Mouse (Mus musculus) lung, embryonic 15.5 days (tissue): ENCODE data around the gene Slc24a4. TPM values are rescaled to one million over a fixed set of nuclear protein-coding genes. Genes with fewer than 3 reads are reported as not detected.

Experiments
- ATAC-seq: fragments of 200-750 bp; cut with Nextera tagmentation; 2 replicates; pipeline ENCODE4 v1.8.0; 2017; ENCODE audit warnings: moderate number of reproducible peaks, borderline replicate concordance; ENCODE audit not compliant: low FRiP score, low TSS enrichment; ENCODE audit errors: extremely low read depth
- H3K27ac ChIP-seq: fragments of 300-500 bp; sonication (generic); 2 replicates; pipeline ENCODE4 v1.5.1; 2015; ENCODE audit warnings: moderate library complexity, mild to moderate bottlenecking, inconsistent platforms
- H3K27me3 ChIP-seq: fragments of 300-500 bp; sonication (generic); 2 replicates; pipeline ENCODE4 v1.6.1; 2015; ENCODE audit warnings: inconsistent platforms
- H3K36me3 ChIP-seq: fragments of 300-500 bp; sonication (generic); 2 replicates; pipeline ENCODE4 v1.6.1; 2015; ENCODE audit warnings: inconsistent platforms
- H3K4me1 ChIP-seq: fragments of 300-500 bp; sonication (generic); 2 replicates; pipeline ENCODE4 v1.6.1; 2015; ENCODE audit warnings: inconsistent platforms
- H3K4me2 ChIP-seq: fragments of 300-500 bp; sonication (generic); 2 replicates; pipeline ENCODE4 v1.6.1; 2015; ENCODE audit warnings: inconsistent platforms, mild to moderate bottlenecking, moderate library complexity
- H3K4me3 ChIP-seq: fragments of 300-500 bp; sonication (generic); 2 replicates; pipeline ENCODE4 v1.5.1; 2015; ENCODE audit warnings: mild to moderate bottlenecking, inconsistent platforms
- H3K9ac ChIP-seq: fragments of 300-500 bp; sonication (generic); 2 replicates; pipeline ENCODE4 v1.6.1; 2015; ENCODE audit warnings: inconsistent platforms
- H3K9me3 ChIP-seq: fragments of 300-500 bp; sonication (generic); 2 replicates; pipeline ENCODE4 v1.6.1; 2016; ENCODE audit warnings: inconsistent platforms
- WGBS: fragments of 180-500 bp; shearing (Covaris S2); methylation state at CpG from one replicate; pipeline ENCODE4 v1.1.7; 2015; 5-methylcytosine and 5-hydroxymethylcytosine counted together
- polyA plus RNA-seq: library from polyadenylated mRNA; unstranded; fragments of >200 nt; fragmentation: Nextera tagmentation; extraction: Ambion mirVana; gene quantifications from 2 replicates; pipeline ENCODE4 v1.2.1, GENCODE M21; 2015

Gene Slc24a4
- polyA plus RNA-seq: 1.8 and 2.1 TPM in 2 replicates

DNA sequence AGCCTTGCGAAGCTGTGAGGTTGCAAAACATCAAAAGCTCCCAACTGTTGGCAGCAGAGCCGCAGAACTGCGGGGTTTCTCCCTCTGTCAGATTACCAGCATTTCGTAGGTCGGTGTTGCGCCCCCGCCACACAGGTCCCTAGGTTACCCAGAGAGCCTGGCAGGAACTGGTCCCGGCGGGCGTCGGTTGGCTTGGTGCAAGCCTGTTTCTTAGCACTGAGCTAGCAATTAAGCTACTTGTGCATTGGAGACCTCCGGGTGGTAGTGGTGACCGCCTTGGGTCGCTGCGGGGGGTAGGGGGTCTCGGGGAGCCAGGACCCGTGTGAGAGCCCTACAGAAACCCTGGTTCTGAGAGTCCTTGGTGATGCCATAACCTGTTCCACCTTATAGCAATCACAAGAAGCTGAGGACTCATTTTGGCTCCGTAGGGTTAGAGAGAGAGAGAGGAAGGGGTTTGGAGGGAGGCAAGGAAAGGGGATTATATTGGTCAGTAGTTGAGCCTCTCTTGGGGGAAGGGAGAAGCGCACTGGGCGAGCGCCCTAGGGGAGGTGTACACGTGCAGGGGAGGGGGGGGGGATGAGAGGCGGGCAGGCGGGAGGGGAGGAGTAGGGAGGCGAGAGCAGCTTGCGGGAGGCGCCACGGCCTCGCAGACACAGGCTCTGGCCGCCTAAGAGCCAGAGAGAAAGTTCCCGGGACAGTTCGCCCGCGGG is at the start of gene Slc24a4:
Gene Slc24a4 (plus strand): TSS at position 653 of the 710 bp plus-strand sequence.
- peaks cover 57% of the 10 kb centered on the region for H3K27me3 ChIP-seq

DNA sequence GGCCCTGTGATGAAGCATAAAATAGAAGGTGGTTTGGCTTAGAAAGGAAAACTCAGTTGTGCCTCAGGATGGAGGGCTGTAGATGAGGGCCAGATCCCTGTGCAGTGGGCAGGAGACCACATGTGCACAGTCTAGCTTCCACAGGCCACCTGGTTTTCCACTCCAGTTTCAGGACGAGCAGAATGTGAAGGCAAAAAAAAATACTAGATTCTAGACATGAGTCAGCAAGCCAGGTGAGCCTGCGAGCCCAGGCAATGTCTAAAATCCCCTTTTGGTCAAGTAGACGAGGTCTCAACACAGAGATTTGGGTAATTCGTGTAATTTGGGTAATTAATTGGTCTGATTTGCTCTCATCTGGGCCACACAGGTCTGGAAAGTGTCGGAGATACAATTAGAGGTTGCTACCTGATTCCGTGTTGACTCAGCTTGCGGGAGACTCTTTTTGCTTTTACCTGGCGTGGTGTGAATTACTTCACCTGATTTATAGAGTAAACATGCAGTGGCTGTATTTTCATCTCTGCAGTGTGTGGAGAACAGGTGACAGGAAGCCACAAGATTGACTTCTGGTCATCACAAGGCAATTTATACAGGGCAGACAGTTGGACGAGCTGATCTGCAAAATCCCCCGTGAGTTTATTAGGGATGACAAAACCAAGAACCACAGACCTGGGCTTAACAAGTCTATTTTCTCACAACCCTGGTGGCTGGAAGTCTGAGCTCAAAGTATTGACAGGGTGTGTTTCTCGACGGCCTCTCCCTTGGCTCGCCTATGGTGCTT is 45.7 kb upstream of the Slc24a4 start:
- no peaks in the 10 kb centered on the region for H3K36me3 ChIP-seq
- H3K27me3 ChIP-seq: no peaks in the 10 kb centered on the region
- no peak overlapping the region for H3K4me3 ChIP-seq
- H3K9me3 ChIP-seq: no peaks in the 10 kb centered on the region
- no peaks in the 10 kb centered on the region for H3K4me1 ChIP-seq
- ATAC-seq: no peak
- 65% methylated on average over 13 of the region's 13 CpGs for WGBS
- H3K27ac ChIP-seq: no peak overlapping the region
- no peak overlapping the region for H3K4me2 ChIP-seq
- H3K9ac ChIP-seq: no peak overlapping the region

More for the DNA sequence above, at the start of gene Slc24a4:
- ATAC-seq: peak; percentile 60
- Histone ChIP-seq H3K9me3 (no peaks in the 10 kb centered on the region), H3K4me1 (peaks cover 25% of the 10 kb centered on the region), H3K4me3 (peak within 1 kb of the TSS; percentile 59), H3K27ac (0 out of 2 replicates have a peak within 1 kb of the TSS, but pooled peaks have one; percentile 37), H3K4me2 (peak within 1 kb of the TSS; percentile 100), H3K36me3 (no peaks in the 10 kb centered on the region), H3K9ac (peak within 1 kb of the TSS; percentile 62)
- WGBS: under 1% methylated on average over 34 of the region's 34 CpGs

DNA sequence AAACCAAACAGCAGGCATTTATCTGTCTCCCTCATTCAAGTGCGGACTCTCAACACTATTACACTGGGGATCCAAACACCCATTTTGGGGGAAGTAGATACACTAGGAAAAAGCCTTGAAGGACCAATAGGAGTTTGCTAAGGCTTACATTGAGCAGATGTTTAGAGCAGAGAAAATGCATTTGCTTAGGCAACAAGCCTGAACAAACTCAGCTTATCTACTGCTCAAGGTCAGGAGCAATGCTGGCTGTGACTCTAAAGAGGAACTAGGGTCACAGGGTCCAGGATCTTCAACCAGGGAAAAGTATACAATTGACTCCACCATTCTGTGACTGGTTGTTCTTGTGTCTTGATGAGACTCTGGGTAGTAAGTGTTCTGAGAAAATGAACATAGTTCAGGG is 38.0 kb upstream of the Slc24a4 start:
- Histone ChIP-seq H3K9me3 (no peaks in the 10 kb centered on the region), H3K4me3 (no peak overlapping the region), H3K4me1 (no peaks in the 10 kb centered on the region), H3K36me3 (no peaks in the 10 kb centered on the region), H3K27ac (no peak overlapping the region), H3K9ac (no peak overlapping the region), H3K4me2 (no peak overlapping the region), H3K27me3 (no peaks in the 10 kb centered on the region)
- WGBS: 78% methylated on average over 1 of the region's 1 CpGs
- no peak for ATAC-seq

DNA sequence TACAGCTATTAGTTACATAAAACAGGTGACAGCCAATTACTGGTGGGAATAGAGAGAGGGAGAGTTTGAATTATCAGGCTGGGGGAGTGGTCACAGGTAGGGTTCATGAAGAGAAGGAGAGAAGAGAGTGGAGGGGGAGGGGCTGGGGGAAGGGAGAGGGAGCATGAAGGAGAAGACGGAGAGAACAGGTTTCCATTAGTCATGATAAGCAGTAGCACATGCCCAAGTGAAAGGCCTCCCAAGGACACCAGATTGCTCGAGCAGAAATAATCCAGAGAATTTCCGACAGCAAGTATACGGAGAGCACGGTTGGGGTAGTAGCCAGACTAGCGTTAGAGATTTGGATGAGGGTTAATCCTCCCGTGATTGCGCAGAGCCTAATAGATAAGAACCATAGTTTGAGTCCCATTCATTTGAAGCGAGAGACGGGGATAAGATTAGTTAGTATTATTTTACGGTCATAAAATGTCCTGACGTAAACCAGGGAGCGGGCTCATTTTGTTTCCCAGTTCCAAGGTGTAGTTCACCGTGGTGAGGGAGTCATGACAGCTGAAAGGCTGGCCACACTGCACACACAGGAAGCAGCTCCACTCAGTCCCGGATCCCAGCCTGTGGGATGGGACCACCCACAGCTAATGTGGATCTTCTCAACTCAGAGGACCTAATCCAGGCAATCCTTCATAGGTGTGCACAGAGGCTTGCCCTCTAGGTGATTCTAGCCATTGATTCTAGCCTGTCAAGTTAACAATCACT is 36.0 kb upstream of the Slc24a4 start:
- WGBS: 74% methylated on average over 15 of the region's 15 CpGs
- Histone ChIP-seq H3K36me3 (no peaks in the 10 kb centered on the region), H3K9me3 (no peaks in the 10 kb centered on the region), H3K4me1 (no peaks in the 10 kb centered on the region), H3K27ac (no peak overlapping the region), H3K4me3 (no peak overlapping the region), H3K4me2 (no peak overlapping the region), H3K9ac (no peak overlapping the region), H3K27me3 (no peaks in the 10 kb centered on the region)
- no peak for ATAC-seq

DNA sequence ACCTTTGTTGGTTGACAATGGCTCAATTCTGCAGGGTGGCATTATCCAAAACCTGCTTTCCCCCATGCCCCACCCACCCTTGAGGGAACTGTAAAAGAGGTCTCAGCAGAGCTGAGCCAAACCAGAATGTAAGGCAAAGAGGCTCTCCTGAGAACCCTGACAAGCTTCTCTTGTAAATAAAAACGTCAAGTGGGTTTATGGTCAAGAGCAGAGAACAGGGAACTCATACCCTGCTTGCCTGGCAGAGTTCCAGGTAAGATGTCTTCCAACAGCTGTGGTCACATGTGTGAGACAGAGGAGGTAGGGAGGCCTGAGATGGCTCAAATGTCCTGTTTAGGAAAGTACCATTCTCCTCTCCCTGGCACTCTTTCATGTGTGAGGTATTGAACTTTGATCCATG is 22.5 kb upstream of the Slc24a4 start:
- H3K27ac ChIP-seq: no peak overlapping the region
- no peak overlapping the region for H3K9ac ChIP-seq
- no peaks in the 10 kb centered on the region for H3K36me3 ChIP-seq
- no peaks in the 10 kb centered on the region for H3K27me3 ChIP-seq
- no peaks in the 10 kb centered on the region for H3K9me3 ChIP-seq
- H3K4me1 ChIP-seq: peaks cover 3% of the 10 kb centered on the region; the same call in 1 of the 2 replicates
- no peak overlapping the region for H3K4me2 ChIP-seq
- no peak overlapping the region for H3K4me3 ChIP-seq
- 12% methylated on average over 1 of the region's 1 CpGs for WGBS
- ATAC-seq: 0 out of 2 replicates have a peak, but pooled peaks have one; percentile 64

DNA sequence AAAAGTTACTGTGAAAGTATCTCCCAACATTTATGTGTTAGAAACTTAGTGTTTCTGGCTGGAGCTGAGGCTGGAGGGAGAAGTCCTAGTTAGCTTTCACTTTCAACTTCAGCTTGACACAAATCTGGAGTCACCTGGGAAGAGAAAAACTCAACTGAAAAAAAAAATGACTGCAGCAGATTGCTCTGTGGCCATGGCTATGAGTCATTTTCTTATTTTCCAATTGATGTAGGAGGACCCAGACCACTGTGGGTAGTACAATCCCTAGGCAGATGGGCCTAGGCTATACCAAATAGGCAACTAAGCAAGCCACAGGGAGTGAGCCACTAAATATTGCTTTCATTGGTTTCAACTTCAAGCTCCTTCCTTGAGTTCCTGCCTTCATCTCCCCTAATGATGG is 19.7 kb upstream of the Slc24a4 start:
- Histone ChIP-seq H3K4me1 (peaks cover 32% of the 10 kb centered on the region), H3K4me2 (no peak overlapping the region)
- ATAC-seq: no peak

DNA sequence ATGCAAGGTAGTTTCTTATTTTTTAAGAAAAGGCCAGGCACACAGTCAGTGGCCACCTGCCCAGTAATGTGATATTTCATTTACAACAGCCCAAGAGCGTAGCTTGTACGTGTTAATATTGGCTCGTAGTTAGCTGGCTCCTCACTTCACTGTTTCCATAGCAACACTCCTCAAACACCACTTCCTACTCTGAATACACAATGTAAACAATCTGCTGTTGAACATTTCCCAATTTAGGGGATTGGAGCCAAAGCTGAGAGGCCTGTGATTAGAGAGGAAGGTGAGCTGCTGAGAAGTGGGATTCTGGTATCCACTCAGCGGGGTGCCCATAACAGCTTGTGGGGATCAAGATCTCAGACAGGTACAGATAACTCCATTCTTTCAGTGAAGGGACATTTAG is 16.0 kb upstream of the Slc24a4 start:
- Histone ChIP-seq H3K4me3 (no peak overlapping the region), H3K27ac (peak overlapping the region; percentile 85), H3K27me3 (no peaks in the 10 kb centered on the region), H3K36me3 (no peaks in the 10 kb centered on the region), H3K9me3 (no peaks in the 10 kb centered on the region), H3K4me2 (no peak overlapping the region), H3K4me1 (peaks cover 31% of the 10 kb centered on the region), H3K9ac (0 out of 2 replicates have a peak overlapping the region, but pooled peaks have one; percentile 2)
- peak; percentile 85 for ATAC-seq
- WGBS: 11% methylated on average over 4 of the region's 4 CpGs

More for the DNA sequence above, 19.7 kb upstream of the Slc24a4 start:
- no peak overlapping the region for H3K27ac ChIP-seq
- H3K4me3 ChIP-seq: no peak overlapping the region
- no peak overlapping the region for H3K9ac ChIP-seq
- no peaks in the 10 kb centered on the region for H3K27me3 ChIP-seq
- no peaks in the 10 kb centered on the region for H3K36me3 ChIP-seq
- no peaks in the 10 kb centered on the region for H3K9me3 ChIP-seq

DNA sequence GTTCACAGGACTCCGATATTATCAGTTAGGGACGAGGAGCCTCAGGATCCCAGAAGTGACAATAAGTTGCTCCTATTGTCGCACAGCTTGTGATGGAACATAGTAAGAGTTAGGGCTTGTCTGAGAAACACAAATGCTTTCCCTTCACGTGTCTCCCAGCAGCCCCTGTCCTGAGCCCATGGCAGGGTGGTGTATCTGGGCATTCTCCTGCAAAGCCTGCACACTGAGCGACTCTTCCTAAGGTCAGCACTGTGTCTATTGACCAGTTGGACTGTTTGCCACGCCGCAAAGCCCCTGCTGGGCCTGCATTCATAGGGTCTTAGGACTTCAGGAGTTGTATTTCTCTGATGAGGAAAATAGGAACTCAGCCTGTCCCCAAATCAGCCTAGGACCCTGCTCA is 15.6 kb upstream of the Slc24a4 start:
- Histone ChIP-seq H3K4me2 (no peak overlapping the region), H3K27ac (peak overlapping the region; percentile 85)
- 0 out of 2 replicates have a peak, but pooled peaks have one; percentile 10 for ATAC-seq

DNA sequence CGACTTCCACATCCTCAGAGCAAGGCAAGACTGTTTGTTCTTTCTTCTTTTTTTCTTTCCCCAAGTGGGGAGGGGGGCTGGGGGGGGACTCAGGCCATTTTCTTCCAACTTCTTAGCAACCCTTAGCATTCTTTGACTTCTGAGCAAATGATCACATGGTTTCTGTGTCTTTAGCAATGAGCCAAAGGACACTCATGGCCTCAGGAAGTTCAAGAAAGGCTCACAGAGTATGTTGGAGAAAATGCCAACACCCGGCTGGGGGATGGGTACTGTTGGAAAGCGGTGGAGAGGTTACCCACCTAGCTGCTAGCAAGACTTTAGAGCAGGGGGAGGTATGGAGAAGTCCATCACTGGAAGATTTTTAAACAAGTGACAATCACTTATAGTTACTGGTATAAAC is 15.1 kb upstream of the Slc24a4 start:
- 35% methylated on average over 3 of the region's 3 CpGs for WGBS
- peak; percentile 48 for ATAC-seq
- Histone ChIP-seq H3K4me2 (no peak overlapping the region), H3K9me3 (no peaks in the 10 kb centered on the region), H3K9ac (no peak overlapping the region), H3K27ac (peak overlapping the region; percentile 85), H3K4me3 (no peak overlapping the region), H3K36me3 (no peaks in the 10 kb centered on the region), H3K4me1 (peaks cover 31% of the 10 kb centered on the region), H3K27me3 (no peaks in the 10 kb centered on the region)

More for the DNA sequence above, 15.6 kb upstream of the Slc24a4 start:
- Histone ChIP-seq H3K36me3 (no peaks in the 10 kb centered on the region), H3K27me3 (no peaks in the 10 kb centered on the region), H3K9ac (0 out of 2 replicates have a peak overlapping the region, but pooled peaks have one; percentile 2), H3K4me1 (peaks cover 31% of the 10 kb centered on the region), H3K9me3 (no peaks in the 10 kb centered on the region), H3K4me3 (no peak overlapping the region)
- WGBS: 45% methylated on average over 7 of the region's 7 CpGs

DNA sequence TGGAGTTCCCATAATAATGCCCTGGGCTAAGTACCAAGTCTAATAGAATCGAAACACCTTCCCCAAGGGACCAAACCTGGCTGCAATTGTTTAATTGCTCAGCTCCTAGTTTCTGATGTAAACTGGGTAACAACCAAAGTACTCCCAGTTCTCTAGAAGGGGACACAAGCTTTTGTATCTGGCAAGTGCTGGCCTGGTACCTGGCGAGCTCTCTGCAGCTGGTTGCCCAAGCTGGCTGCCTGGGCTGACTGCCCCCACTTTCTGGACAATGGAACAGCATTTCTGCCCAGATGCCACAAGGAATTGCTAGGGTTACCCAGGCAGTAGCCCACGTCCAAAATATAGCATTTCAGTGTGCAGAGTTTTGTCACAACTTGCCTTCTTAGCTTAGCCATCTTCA is 12.0 kb upstream of the Slc24a4 start:
- H3K9ac ChIP-seq: no peak overlapping the region
- ATAC-seq: no peak
- 74% methylated on average over 3 of the region's 3 CpGs for WGBS

DNA sequence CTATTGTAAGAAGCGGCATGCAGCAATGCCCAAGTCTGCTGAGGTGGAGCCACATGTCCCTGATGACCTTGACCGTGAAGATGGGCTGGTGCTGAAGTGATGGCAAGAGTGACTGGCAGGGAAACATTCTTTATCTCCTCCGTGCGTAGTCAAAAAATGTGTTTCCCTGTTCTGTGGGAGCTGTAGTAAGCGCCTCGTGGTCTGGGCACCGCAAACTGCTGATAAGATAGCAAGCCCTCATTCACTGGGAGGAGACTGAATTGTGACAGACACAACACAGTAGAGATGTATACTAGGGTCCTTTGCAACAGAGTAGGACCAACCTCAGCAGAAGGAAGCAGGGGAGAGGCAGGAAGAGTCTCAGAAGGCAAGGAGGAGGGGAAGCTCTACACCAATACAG is 10.5 kb upstream of the Slc24a4 start:
- Histone ChIP-seq H3K36me3 (no peaks in the 10 kb centered on the region), H3K4me3 (no peak overlapping the region), H3K4me1 (peaks cover 11% of the 10 kb centered on the region), H3K4me2 (no peak overlapping the region), H3K27me3 (no peaks in the 10 kb centered on the region), H3K27ac (no peak overlapping the region), H3K9me3 (no peaks in the 10 kb centered on the region), H3K9ac (no peak overlapping the region)
- ATAC-seq: no peak
- 52% methylated on average over 7 of the region's 7 CpGs for WGBS

More for the DNA sequence above, 12.0 kb upstream of the Slc24a4 start:
- no peaks in the 10 kb centered on the region for H3K9me3 ChIP-seq
- peaks cover 26% of the 10 kb centered on the region for H3K4me1 ChIP-seq
- H3K36me3 ChIP-seq: no peaks in the 10 kb centered on the region
- H3K27me3 ChIP-seq: no peaks in the 10 kb centered on the region
- no peak overlapping the region for H3K27ac ChIP-seq
- H3K4me3 ChIP-seq: no peak overlapping the region
- no peak overlapping the region for H3K4me2 ChIP-seq
